Mouse (Mus musculus): ENCODE results near the gene Ncbp3.

GRCm38 (mm10) chr11:73109941-73110340, 62.4 kb downstream of the Ncbp3 start:
- no peak for TF ChIP-seq CTCF (conservative IDR thresholded peaks at IDR 0.05 in 1 of 2, IDR thresholded peaks at IDR 0.05 in 1 of 2; ENCODE audit: low read depth in 2 of 2, low read length in 2 of 2)
- no peak for TF ChIP-seq TCF12 (IDR thresholded peaks at IDR 0.05; ENCODE audit: low read depth, low read length)

Measured in CH12.LX (cell line).